Mouse (Mus musculus) C2C12 (cell line): Measurements from ENCODE around the gene Flnc. TPM values are rescaled to one million over a fixed set of nuclear protein-coding genes. Genes with fewer than 3 reads are reported as not detected.

Experiments
- H3K27me3 ChIP-seq: one replicate; pipeline ENCODE4 v1.6.1; 2011; ENCODE audit not compliant: control insufficient read depth, insufficient read depth, insufficient read length
- H3K36me3 ChIP-seq: one replicate; pipeline ENCODE4 v1.6.1; 2011; ENCODE audit not compliant: control insufficient read depth, insufficient read depth
- H3K4me3 ChIP-seq: one replicate; pipeline ENCODE4 v1.5.1; 2011; ENCODE audit warnings: mild to moderate bottlenecking, control low read depth; ENCODE audit not compliant: poor library complexity, insufficient read depth, severe bottlenecking
- H3K79me2 ChIP-seq: one replicate; pipeline ENCODE4 v1.6.1; 2011; ENCODE audit not compliant: control insufficient read depth, insufficient read depth
- H3K79me3 ChIP-seq: one replicate; pipeline ENCODE4 v1.6.1; 2011; ENCODE audit warnings: low read depth, control low read depth
- H3ac ChIP-seq: one replicate; pipeline ENCODE3; 2011; ENCODE audit warnings: low read depth; ENCODE audit not compliant: control insufficient read depth, insufficient read length
- CEBPB ChIP-seq: IDR thresholded peaks from one replicate; pipeline ENCODE4 v1.6.1; 2011; ENCODE audit warnings: low read depth, mild to moderate bottlenecking, control low read depth, moderate library complexity
- CTCF ChIP-seq: IDR thresholded peaks from one replicate; pipeline ENCODE4 v1.5.1; 2011; ENCODE audit not compliant: control insufficient read depth, insufficient read depth, insufficient read length
- FOSL1 ChIP-seq: IDR thresholded peaks from one replicate; pipeline ENCODE4 v1.8.0; 2011; ENCODE audit warnings: mild to moderate bottlenecking, low read length; ENCODE audit not compliant: poor library complexity, insufficient read depth, severe bottlenecking
- MAX ChIP-seq: IDR thresholded peaks from one replicate; pipeline ENCODE4 v1.6.1; 2011; ENCODE audit warnings: mild to moderate bottlenecking, control low read depth
- MYOD1 ChIP-seq: IDR thresholded peaks from one replicate; pipeline ENCODE4 v1.6.1; 2011; ENCODE audit warnings: low read depth; ENCODE audit not compliant: control insufficient read depth, insufficient read length
- MYOG ChIP-seq: IDR thresholded peaks from one replicate; pipeline ENCODE4 v1.6.1; 2011; ENCODE audit not compliant: control insufficient read depth, insufficient read length; ENCODE audit errors: extremely low read depth
- USF1 ChIP-seq: IDR thresholded peaks from one replicate; pipeline ENCODE4 v1.6.1; 2011; ENCODE audit warnings: low read depth, mild to moderate bottlenecking, control low read depth, moderate library complexity
- polyA plus RNA-seq: library from polyadenylated mRNA; unstranded; fragments of >200 nt; fragmentation: generic; extraction: Trizol; gene quantifications from one replicate; pipeline ENCODE4 v1.2.1, GENCODE M21; 2012; ENCODE audit warnings: missing spikeins

The Flnc gene
- polyA plus RNA-seq, 1 experiment = 51.0 TPM

- H3K4me3 ChIP-seq = no peak overlapping the region
- TF ChIP-seq CTCF (no peak), USF1 (no peak), CEBPB (no peak), FOSL1 (no peak)
- no peaks in the 10 kb centered on the region for H3K79me2 ChIP-seq
- no peak overlapping the region for H3ac ChIP-seq
- H3K27me3 ChIP-seq = peaks cover 10% of the 10 kb centered on the region
- peaks cover 3% of the 10 kb centered on the region for H3K36me3 ChIP-seq
- no peaks in the 10 kb centered on the region for H3K79me3 ChIP-seq
Measured at GRCm38 (mm10) chr6:29474736-29475135, 41.7 kb downstream of the Flnc start.

- H3K27me3 ChIP-seq = peaks cover 33% of the 10 kb centered on the region
- H3K4me3 ChIP-seq = no peak overlapping the region
- H3K79me2 ChIP-seq = no peaks in the 10 kb centered on the region
- TF ChIP-seq MAX (no peak), CEBPB (no peak), MYOG (no peak), CTCF (no peak), USF1 (no peak), MYOD1 (no peak), FOSL1 (no peak)
- no peaks in the 10 kb centered on the region for H3K79me3 ChIP-seq
- H3ac ChIP-seq = no peak overlapping the region
- H3K36me3 ChIP-seq = no peaks in the 10 kb centered on the region
Measured at GRCm38 (mm10) chr6:29482691-29483090, 49.6 kb downstream of the Flnc start.

- no peaks in the 10 kb centered on the region for H3K79me3 ChIP-seq
- H3ac ChIP-seq = no peak overlapping the region
- H3K36me3 ChIP-seq = no peaks in the 10 kb centered on the region
- peaks cover 34% of the 10 kb centered on the region for H3K27me3 ChIP-seq
- TF ChIP-seq MYOG (no peak), MAX (no peak), MYOD1 (no peak), USF1 (peak; percentile 58), FOSL1 (no peak), CTCF (peak; percentile 60), CEBPB (no peak)
- H3K79me2 ChIP-seq = no peaks in the 10 kb centered on the region
- no peak overlapping the region for H3K4me3 ChIP-seq
Measured at GRCm38 (mm10) chr6:29484716-29485559, 51.9 kb downstream of the Flnc start.

GRCm38 (mm10) chr6:29485951-29486350, 52.9 kb downstream of the Flnc start:
- no peak for TF ChIP-seq CTCF
- no peak for TF ChIP-seq USF1
- no peak for TF ChIP-seq MYOD1
- TF ChIP-seq MYOG = no peak
- TF ChIP-seq MAX = no peak
- no peaks in the 10 kb centered on the region for H3K79me3 ChIP-seq
- H3K79me2 ChIP-seq = no peaks in the 10 kb centered on the region
- H3K36me3 ChIP-seq = no peaks in the 10 kb centered on the region
- H3K27me3 ChIP-seq = peaks cover 38% of the 10 kb centered on the region
- H3K4me3 ChIP-seq = no peak overlapping the region
- no peak overlapping the region for H3ac ChIP-seq

GRCm38 (mm10) chr6:29494101-29494500, 61.0 kb downstream of the Flnc start:
- Histone ChIP-seq H3K36me3 (no peaks in the 10 kb centered on the region), H3K79me3 (no peaks in the 10 kb centered on the region), H3K27me3 (peaks cover 27% of the 10 kb centered on the region), H3ac (no peak overlapping the region), H3K4me3 (no peak overlapping the region), H3K79me2 (no peaks in the 10 kb centered on the region)
- TF ChIP-seq MAX (no peak), MYOD1 (no peak), CEBPB (no peak), USF1 (no peak), CTCF (no peak), FOSL1 (no peak), MYOG (no peak)

- no peaks in the 10 kb centered on the region for H3K36me3 ChIP-seq
- H3ac ChIP-seq = no peak overlapping the region
- TF ChIP-seq CTCF (no peak), MYOG (no peak)
- no peak overlapping the region for H3K4me3 ChIP-seq
- H3K79me3 ChIP-seq = no peaks in the 10 kb centered on the region
- peaks cover 23% of the 10 kb centered on the region for H3K27me3 ChIP-seq
- no peaks in the 10 kb centered on the region for H3K79me2 ChIP-seq
Measured at GRCm38 (mm10) chr6:29496270-29496669, 63.2 kb downstream of the Flnc start.
